Mouse (Mus musculus) lung, embryonic 14.5 days (tissue): ENCODE measurements around the gene Myh3. TPM values are rescaled to one million over a fixed set of nuclear protein-coding genes. Genes with fewer than 3 reads are reported as not detected.

ENCODE experiments used
- ATAC-seq: fragments of 200-750 bp; cut with Nextera tagmentation; 2 replicates; pipeline ENCODE4 v1.8.0; 2017; ENCODE audit warnings: mild to moderate bottlenecking, moderate TSS enrichment, moderate library complexity; ENCODE audit not compliant: insufficient read depth
- DNase-seq: peaks from one replicate; pipeline ENCODE4 v3.0.0-alpha.2; 2015
- H3K27ac ChIP-seq: fragments of 300-500 bp; sonication (generic); 2 replicates; pipeline ENCODE4 v1.5.1; 2014; ENCODE audit warnings: low read depth, mild to moderate bottlenecking, moderate library complexity
- H3K27me3 ChIP-seq: fragments of 300-500 bp; sonication (generic); 2 replicates; pipeline ENCODE4 v1.6.1; 2014; ENCODE audit warnings: low read length, control low read depth; ENCODE audit not compliant: insufficient read depth
- H3K36me3 ChIP-seq: fragments of 300-500 bp; sonication (generic); 2 replicates; pipeline ENCODE4 v1.6.1; 2014; ENCODE audit warnings: control low read depth; ENCODE audit not compliant: insufficient read depth
- H3K4me1 ChIP-seq: fragments of 300-500 bp; sonication (generic); 2 replicates; pipeline ENCODE4 v1.6.1; 2014; ENCODE audit warnings: antibody characterized with exemption, control low read depth; ENCODE audit not compliant: insufficient read depth
- H3K4me2 ChIP-seq: fragments of 300-500 bp; sonication (generic); 2 replicates; pipeline ENCODE4 v1.6.1; 2014; ENCODE audit warnings: mild to moderate bottlenecking
- H3K4me3 ChIP-seq: fragments of 300-500 bp; sonication (generic); 2 replicates; pipeline ENCODE4 v1.5.1; 2014; ENCODE audit warnings: low read depth, low read length
- H3K9ac ChIP-seq: fragments of 300-500 bp; sonication (generic); 2 replicates; pipeline ENCODE4 v1.6.1; 2014
- H3K9me3 ChIP-seq: fragments of 300-500 bp; sonication (generic); 2 replicates; pipeline ENCODE4 v1.6.1; 2016; ENCODE audit warnings: low read depth, low read length, control low read depth
- CTCF ChIP-seq: IDR thresholded peaks from 2 replicates; pipeline ENCODE4 v1.5.1; 2016; ENCODE audit warnings: antibody characterized with exemption, low read depth
- WGBS: fragments of 180-500 bp; shearing (Covaris S2); extraction: QIAGEN DNeasy Blood & Tissue Kit; methylation state at CpG from one replicate; pipeline ENCODE4 v1.1.7; 2014; 5-methylcytosine and 5-hydroxymethylcytosine counted together
- polyA plus RNA-seq: library from polyadenylated mRNA; unstranded; fragments of >200 nt; fragmentation: Nextera tagmentation; extraction: Ambion mirVana; gene quantifications from 2 replicates; pipeline ENCODE4 v1.2.1, GENCODE M21; 2014

The Myh3 gene
- polyA plus RNA-seq, 1 experiment from 2014 or later: 0.17 TPM

- Histone ChIP-seq H3K36me3 (peaks cover 27% of the 10 kb centered on the region), H3K9me3 (no peaks in the 10 kb centered on the region), H3K9ac (peak within 1 kb of the TSS; percentile 59), H3K27ac (peak within 1 kb of the TSS; percentile 75), H3K4me1 (no peaks in the 10 kb centered on the region; the same call in 1 of the 2 replicates), H3K4me2 (peak within 1 kb of the TSS; percentile 67), H3K27me3 (no peaks in the 10 kb centered on the region), H3K4me3 (peak within 1 kb of the TSS; percentile 60)
- DNase-seq (peak; percentile 94), ATAC-seq (peak; percentile 96)
- under 1% methylated on average over 50 of the region's 50 CpGs for WGBS
- peak; percentile 49 for TF ChIP-seq CTCF
Observed at GRCm38 (mm10) chr11:67052321-67052952, 25.7 kb upstream of the Myh3 start, which contains the start of the genes Adprm and Sco1. Gene Adprm, minus strand, starts transcription at chr11:67052594. Gene Sco1, plus strand, starts transcription at chr11:67052670.

GRCm38 (mm10) chr11:67054754-67055365 is 23.2 kb upstream of the Myh3 start:
- WGBS: 87% methylated on average over 8 of the region's 8 CpGs

GRCm38 (mm10) chr11:67061311-67061710 is 16.8 kb upstream of the Myh3 start:
- TF ChIP-seq CTCF: no peak
- peaks cover 84% of the 10 kb centered on the region for H3K36me3 ChIP-seq
- H3K4me2 ChIP-seq: no peak overlapping the region
- H3K4me3 ChIP-seq: no peak overlapping the region
- WGBS: 91% methylated on average over 2 of the region's 2 CpGs
- ATAC-seq: no peak
- no peaks in the 10 kb centered on the region for H3K4me1 ChIP-seq
- no peak overlapping the region for H3K27ac ChIP-seq
- no peaks in the 10 kb centered on the region for H3K27me3 ChIP-seq
- no peak overlapping the region for H3K9ac ChIP-seq
- DNase-seq: no peak
- H3K9me3 ChIP-seq: no peaks in the 10 kb centered on the region

More at GRCm38 (mm10) chr11:67054754-67055365, 23.2 kb upstream of the Myh3 start:
- no peak overlapping the region for H3K4me2 ChIP-seq
- peaks cover 51% of the 10 kb centered on the region for H3K36me3 ChIP-seq
- H3K4me1 ChIP-seq: no peaks in the 10 kb centered on the region; the same call in 1 of the 2 replicates
- no peak overlapping the region for H3K4me3 ChIP-seq
- H3K27ac ChIP-seq: no peak overlapping the region
- H3K9me3 ChIP-seq: no peaks in the 10 kb centered on the region
- DNase-seq (no peak), ATAC-seq (no peak)
- H3K9ac ChIP-seq: no peak overlapping the region
- TF ChIP-seq CTCF: no peak
- no peaks in the 10 kb centered on the region for H3K27me3 ChIP-seq

GRCm38 (mm10) chr11:67062726-67063125 is 15.4 kb upstream of the Myh3 start:
- Histone ChIP-seq H3K4me3 (no peak overlapping the region), H3K27ac (no peak overlapping the region), H3K36me3 (peaks cover 79% of the 10 kb centered on the region), H3K4me1 (no peaks in the 10 kb centered on the region), H3K27me3 (no peaks in the 10 kb centered on the region), H3K9me3 (no peaks in the 10 kb centered on the region), H3K9ac (no peak overlapping the region), H3K4me2 (no peak overlapping the region)
- WGBS: 84% methylated on average over 3 of the region's 3 CpGs
- TF ChIP-seq CTCF: no peak
- DNase-seq (no peak), ATAC-seq (no peak)

GRCm38 (mm10) chr11:67067741-67068140 is 10.4 kb upstream of the Myh3 start:
- no peaks in the 10 kb centered on the region for H3K4me1 ChIP-seq
- no peak overlapping the region for H3K4me3 ChIP-seq
- H3K36me3 ChIP-seq: peaks cover 38% of the 10 kb centered on the region
- no peak for TF ChIP-seq CTCF
- H3K27ac ChIP-seq: no peak overlapping the region
- 73% methylated on average over 3 of the region's 3 CpGs for WGBS
- H3K4me2 ChIP-seq: no peak overlapping the region
- no peak overlapping the region for H3K9ac ChIP-seq
- peak; percentile 21 for DNase-seq
- peak; percentile 44; the same call in 1 of the 2 replicates for ATAC-seq
- H3K9me3 ChIP-seq: no peaks in the 10 kb centered on the region
- H3K27me3 ChIP-seq: no peaks in the 10 kb centered on the region

- WGBS: 73% methylated on average over 15 of the region's 15 CpGs
- TF ChIP-seq CTCF: no peak
- H3K4me2 ChIP-seq: no peak overlapping the region
Observed at GRCm38 (mm10) chr11:67072615-67073130, 5.4 kb upstream of the Myh3 start.

GRCm38 (mm10) chr11:67075036-67075435 is 3.1 kb upstream of the Myh3 start:
- Histone ChIP-seq H3K9me3 (no peaks in the 10 kb centered on the region), H3K9ac (no peak overlapping the region), H3K36me3 (no peaks in the 10 kb centered on the region), H3K27ac (no peak overlapping the region), H3K4me2 (no peak overlapping the region), H3K4me3 (no peak overlapping the region), H3K27me3 (no peaks in the 10 kb centered on the region), H3K4me1 (no peaks in the 10 kb centered on the region)
- WGBS: 36% methylated on average over 3 of the region's 3 CpGs
- DNase-seq (no peak), ATAC-seq (no peak)
- no peak for TF ChIP-seq CTCF

More at GRCm38 (mm10) chr11:67072615-67073130, 5.4 kb upstream of the Myh3 start:
- H3K9ac ChIP-seq: no peak overlapping the region
- DNase-seq (no peak), ATAC-seq (no peak)
- H3K4me1 ChIP-seq: no peaks in the 10 kb centered on the region
- H3K9me3 ChIP-seq: no peaks in the 10 kb centered on the region
- H3K27ac ChIP-seq: no peak overlapping the region
- no peaks in the 10 kb centered on the region for H3K36me3 ChIP-seq
- H3K27me3 ChIP-seq: no peaks in the 10 kb centered on the region
- H3K4me3 ChIP-seq: no peak overlapping the region
